Mouse (Mus musculus) heart, postnatal 14 days (tissue): Measurements from ENCODE around the gene D630045J12Rik. TPM values are rescaled to one million over a fixed set of nuclear protein-coding genes. Genes with fewer than 3 reads are reported as not detected.

Source experiments
- DNase-seq, 2 experiments: peaks; one replicate each; pipeline ENCODE4 v3.0.0; 2021 to 2022
- intact Hi-C: fragments of 180-260 bp; cut with DNase I; formaldehyde crosslinking; loops from one replicate; pipeline ENCODE4 v1.15.1; 2025
- total RNA-seq, 2 experiments: library from RNA; stranded (reverse); gene quantifications; 2 replicates each; pipeline ENCODE4 v1.2.3; 2021

D630045J12Rik gene
- total RNA-seq, 2 experiments from 2014 or later, result 1.7 TPM

DNA sequence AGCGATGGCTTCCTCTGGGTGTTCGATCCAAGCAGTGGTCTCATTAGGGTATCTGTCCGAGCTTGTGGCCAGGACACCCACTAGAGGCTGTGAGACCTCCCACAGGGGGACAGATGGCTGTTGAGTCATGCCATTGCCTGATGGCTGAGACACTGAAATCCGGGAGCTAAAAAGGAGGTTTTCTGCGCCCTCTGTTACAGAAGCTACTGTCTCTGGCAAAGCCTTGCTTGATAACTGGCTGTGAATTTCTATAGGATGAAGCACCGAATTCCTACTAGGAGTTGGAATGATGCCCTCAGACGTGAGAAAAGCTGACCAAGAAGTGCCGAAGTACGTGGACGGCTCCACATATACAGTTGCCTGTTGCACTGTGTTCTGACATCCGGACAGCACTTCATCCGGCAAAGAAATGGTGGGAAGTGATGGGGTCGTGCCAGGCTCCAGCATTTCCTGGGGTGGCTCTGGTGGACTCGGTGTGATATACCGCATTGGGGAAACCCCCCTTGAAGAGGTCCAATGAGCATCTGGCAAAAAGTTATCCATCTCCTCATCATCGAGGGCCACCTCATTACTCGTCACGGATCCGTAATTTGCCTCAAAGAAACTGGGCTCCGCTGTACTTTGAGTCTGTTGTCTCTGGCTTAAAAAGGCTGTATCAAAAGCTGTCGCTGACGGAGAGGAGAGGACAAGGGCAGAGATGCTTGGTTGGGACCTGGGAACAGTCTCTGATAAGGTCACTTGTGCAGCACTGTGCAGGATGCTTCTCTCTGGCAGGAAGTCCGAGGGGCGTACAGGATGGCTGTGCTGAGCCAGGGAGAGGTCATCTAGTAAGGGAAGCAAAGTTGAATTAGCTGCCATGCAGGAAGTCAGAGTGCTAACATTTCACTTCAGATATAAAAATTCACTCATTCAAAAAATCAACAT is 57.3 kb downstream of the D630045J12Rik start:
- intact Hi-C loops, result no loop called here
- DNase-seq, result no peak

DNA sequence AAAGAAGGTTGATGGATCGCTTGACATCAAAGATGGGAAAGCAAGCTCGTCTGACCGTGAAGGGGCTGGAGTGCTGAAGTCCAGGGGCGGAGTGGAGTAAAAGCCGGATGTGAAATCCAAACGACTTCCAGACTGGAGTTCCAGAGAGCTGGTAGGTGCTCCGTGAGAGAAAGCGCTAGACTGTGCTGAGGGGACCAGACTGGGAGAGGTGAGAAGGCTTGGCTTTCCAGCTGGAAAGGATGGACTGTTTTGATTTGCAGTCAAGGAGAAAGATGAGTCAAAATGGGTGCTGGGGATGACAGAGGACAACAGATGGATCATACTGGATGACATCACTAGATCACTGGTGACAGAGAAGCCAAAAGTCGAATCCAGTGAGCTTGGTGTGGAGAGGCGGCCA is 58.5 kb downstream of the D630045J12Rik start:
- DNase-seq, result no peak
- intact Hi-C loops, result no loop called here

DNA sequence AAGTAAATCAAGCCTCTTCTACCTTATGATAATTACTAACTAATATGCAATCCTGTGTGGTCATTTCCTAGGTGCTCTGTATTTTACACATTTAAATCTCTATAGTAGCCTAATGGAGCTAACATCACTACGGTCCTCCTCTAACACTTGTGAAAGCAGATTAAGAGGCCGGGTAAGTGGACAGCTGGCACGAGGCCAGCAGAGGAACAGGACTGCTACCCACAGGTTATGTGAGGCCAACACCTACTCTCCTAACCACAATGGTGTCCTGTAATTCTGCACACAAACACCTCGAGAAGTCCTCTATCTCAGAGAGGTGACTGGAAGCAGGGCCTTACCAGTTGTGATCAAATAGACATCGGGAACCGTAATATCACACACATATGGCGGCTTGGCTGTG is 59.8 kb downstream of the D630045J12Rik start:
- no peak for DNase-seq
- intact Hi-C loops, result no loop called here

DNA sequence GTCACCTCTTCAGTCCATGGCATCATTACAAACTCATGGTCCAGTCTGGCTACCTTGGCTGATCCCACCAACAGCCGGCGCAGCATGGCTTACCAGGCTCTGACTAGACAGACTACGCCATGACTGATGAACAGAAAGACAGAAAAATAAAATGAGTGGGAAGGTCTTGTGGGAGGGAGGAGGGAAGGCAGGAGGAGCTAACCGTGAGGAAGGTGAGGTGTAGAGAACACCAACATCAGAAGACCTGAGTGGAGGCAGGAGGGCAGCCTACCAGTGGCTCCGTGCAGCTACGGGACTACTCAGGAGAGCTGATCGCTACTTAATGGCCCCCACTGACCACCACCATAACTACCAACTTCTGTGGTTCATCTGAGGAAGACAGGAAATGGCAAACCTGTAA is 60.9 kb downstream of the D630045J12Rik start:
- no peak for DNase-seq
- intact Hi-C loops, result no loop called here

DNA sequence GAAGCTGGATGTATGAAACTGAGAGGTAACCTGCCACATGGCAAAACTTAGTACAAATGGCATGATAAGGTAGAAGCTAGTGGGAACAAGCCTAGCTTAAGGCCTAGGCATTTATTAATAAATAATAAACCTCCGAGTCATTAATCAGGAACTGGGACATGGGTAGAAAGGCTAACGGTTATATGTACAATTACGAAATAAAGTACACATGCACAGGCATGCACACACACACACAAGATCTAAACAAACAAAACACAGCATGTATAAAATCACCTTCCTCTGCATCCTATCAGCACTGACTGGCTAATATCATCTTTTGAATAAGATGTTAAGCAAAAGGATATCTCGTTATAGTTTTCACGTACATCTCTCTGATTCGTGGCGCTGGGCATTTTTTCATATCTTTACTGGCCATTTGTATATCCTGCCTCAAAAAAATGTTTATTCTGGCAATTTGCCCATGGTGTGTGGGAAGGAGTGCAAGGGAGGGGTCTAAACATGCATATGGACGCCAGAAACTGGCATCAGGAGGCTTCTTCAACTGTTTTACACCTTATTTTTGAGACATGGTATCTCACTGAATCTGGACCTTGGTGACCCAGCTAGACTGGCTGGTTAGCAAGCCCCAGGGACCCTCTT is 67.4 kb downstream of the D630045J12Rik start:
- intact Hi-C loops, result no loop called here
- DNase-seq, result no peak

DNA sequence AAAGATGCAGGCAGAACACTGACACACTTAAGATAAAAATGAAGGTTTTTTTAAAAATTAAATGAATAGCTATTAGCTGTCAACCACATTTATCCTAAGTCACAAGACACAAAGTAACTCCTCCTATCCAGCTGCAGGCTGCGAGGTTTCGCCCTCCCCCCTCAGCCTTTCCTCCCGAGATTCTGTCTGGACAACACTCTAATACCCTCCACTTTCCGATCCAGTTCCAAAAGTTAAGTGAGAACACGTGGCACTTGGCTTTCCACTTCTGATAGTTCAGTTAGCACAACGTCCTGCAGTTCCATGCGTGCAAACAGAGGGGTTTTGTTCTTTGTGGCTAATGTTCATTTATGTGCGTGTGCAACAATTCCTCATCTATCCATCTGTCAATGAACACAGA is 69.0 kb downstream of the D630045J12Rik start:
- no peak for DNase-seq
- intact Hi-C loops, result no loop called here

DNA sequence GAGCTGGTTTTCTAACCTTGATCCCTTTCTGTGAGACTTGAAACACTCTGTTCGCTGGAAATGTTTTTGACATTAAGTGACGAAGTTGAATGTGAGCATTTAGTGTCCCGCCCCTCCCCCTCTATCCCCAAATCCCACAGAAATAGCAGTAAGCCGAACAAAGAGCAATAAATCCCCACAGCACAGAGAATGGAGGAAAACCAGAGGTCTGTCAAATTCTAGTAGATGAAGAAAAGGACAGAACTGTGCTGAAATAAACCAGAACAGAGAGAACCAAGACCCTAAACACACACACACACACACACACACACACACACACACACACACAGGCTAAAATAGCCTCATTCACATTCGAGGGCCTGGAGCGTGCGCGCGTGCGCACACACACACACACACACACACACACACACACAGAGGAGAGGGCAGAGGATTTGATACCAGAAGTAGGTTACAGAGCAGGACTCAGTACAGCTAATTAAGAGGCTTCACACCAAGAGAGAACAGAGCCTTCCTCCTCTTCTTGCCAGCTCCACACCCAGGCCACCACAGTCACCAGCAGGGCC is 72.0 kb downstream of the D630045J12Rik start:
- no peak for DNase-seq
- intact Hi-C loops, result no loop called here

DNA sequence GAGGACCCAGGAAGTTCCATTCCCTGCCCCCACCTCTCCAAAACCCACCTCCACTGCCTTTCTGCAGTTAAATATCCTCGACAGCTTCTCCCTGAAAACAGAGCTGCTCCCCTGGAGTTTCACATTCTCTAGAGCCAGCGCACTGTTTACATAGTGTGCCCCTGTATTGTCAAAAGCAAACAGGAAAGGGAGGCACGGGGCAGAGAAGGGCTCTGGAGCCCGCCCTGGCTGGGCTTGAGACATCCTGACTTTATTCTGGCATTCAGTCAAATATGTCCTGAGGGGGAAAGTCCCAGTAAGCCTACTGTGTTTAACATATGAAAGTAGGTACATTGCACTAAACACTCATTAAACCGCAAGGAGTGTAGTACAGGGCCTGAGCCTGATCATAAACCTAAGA is 73.1 kb downstream of the D630045J12Rik start:
- no peak for DNase-seq
- intact Hi-C loops, result no loop called here

DNA sequence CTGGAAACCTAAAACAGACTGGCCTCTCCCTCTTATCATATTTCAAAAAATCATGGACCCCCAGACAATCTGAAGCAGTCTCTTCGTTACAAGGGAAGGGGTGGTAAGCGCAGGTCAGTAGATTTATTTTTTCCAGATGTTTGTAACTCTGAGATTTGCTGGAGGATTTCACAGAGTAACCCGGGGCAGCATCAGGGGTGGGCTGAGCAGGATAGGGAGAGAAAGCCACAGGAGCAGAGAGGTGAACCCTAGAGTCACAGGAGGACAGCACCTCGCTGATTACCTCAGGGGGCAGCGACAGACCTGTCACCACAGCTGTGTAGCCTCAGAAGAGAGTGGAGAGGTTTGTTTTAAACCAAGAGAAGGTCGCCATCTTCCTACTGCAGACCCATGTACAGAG is 88.4 kb downstream of the D630045J12Rik start:
- intact Hi-C loops, result no loop called here
- DNase-seq, result no peak

DNA sequence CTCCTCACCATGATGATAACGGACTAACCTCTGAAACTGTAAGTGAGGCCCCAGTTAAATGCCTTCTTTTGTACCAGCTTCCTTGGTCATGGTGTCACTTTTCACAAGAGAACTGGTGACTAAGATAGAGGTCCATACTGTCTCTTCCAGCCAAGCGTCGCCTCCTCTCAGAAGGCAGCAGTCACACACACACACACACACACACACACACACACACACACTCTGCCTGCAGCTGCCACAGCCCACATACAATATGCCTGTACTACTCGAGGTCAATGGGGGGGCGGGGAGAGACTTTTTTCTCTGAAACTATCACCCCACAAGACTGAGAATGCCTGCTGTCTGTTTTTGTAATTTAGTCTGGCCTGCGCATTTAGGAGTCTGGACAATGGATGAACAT is 89.1 kb downstream of the D630045J12Rik start:
- no peak for DNase-seq
- intact Hi-C loops, result no loop called here

DNA sequence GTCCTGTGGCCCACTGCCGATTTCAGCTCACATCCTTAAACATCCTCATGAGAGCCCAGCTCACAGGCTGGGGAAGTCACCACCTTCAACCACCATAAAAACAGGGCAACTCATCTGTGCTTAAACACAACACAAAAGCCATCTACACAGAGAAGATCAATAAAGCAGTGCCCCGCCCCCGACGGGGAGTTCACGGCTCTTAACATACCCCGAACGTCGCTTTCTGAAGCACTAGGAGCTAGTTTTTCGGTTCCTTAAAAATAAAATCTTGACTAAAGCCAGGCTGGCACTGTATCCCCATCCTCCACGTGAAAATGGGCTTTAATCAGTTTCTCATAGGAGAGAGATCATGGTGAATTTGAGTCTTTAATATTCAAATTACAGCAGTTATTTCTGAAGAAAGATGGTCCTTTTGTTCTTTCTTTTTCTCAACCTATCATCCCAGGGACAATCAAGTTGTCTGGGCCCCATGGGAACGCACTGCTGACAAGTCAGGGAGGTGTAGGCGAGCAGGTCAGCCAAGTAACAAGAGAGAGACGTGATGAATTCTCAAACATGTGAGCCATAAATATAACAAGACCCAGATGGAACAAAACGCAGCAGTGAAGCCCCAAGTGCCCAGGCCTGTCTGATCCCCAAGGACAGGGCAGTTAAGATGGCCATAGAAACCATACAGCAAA is 90.8 kb downstream of the D630045J12Rik start:
- DNase-seq, result no peak
- intact Hi-C loops, result no loop called here

DNA sequence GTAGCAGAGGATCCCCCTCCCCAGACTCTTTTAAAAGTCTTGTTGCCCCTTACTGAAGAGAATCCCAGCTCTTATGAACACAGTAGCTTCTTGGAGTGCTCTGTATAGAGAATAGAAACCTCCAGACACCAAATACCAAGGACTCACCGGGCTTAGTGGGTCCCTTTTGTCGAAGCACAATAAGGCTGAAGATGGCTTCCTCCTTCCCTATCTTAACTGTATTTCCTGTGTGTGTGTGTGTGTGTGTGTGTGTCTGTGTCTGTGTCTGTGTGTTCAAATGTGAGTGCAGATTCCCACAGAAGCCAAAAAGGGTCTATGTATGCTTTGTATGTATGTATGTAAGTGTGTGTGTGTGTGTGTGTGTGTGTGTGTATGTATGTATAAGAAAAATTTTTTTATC is 93.3 kb downstream of the D630045J12Rik start:
- no peak for DNase-seq
- intact Hi-C loops, result loop anchor here (2.0 kb wide), 3 partner anchors 94 to 166 kb away; partner anchors contain the start of genes D630045J12Rik and Zc3hav1l

DNA sequence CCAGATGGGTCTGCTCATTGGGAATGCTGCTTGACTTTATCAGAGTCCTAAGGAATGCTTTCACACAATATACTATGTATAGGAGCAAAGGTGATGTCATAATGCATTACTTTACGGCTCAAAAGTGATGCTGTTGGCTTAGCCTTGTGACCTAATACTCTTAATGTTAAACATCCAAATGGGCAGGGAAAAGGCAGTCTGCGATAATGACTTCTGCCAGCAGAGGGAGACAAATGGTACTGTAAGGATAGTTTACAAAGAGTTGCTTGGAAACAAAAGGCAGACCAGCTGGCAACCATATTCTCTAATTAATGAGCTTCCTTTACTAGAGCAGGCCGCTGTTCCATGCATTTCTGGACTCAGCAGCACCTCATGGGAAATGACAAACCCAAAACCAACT is 93.7 kb downstream of the D630045J12Rik start:
- peak; percentile 83 to 94 for DNase-seq
- intact Hi-C loops, result loop anchor here (2.0 kb wide), 3 partner anchors 95 to 167 kb away; partner anchors contain the start of genes D630045J12Rik and Zc3hav1l

DNA sequence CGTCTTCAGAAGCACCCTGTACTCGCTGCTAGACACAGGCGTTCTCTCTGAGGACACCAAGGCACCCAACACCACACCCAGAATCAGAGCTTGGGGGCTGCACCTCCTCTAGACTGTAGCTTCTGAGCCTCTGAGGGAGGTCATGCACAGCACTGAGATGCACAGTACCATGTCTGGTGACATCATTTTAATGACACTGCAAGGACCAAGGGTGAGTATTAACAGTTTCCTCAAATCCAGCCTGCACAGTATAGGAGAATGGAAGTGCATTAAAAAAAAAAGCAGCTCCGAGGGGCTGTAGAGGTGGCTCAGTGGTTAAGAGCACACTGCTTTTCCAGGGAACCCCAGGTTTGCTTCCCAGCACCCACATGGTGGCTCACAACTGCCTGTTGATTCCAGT is 94.2 kb downstream of the D630045J12Rik start:
- intact Hi-C loops, result loop anchor here (10.0 kb wide), 1 partner anchor 145 kb away; no protein-coding TSS in a partner anchor
- DNase-seq, result no peak

DNA sequence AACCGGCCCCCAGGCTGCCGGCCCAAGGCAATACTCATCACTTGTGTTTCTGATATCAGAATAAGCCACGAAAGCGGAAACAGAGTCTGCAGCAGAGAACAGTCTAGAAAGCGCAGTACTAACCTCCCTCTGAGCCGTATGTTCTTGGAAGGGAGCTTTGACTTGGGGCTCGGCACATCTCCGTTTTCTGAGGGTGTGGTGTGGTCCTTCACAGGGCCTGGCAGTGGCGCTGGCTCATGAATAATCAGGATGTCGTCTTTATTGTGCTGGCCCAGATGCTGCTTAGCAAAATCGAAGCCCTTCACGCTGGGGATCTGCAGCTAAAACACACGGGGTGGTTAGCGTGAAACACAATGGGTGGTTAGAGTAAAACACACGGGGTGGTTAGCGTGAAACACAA is 95.9 kb downstream of the D630045J12Rik start:
- intact Hi-C loops, result loop anchor here (10.0 kb wide), 1 partner anchor 143 kb away; no protein-coding TSS in a partner anchor
- DNase-seq, result no peak

DNA sequence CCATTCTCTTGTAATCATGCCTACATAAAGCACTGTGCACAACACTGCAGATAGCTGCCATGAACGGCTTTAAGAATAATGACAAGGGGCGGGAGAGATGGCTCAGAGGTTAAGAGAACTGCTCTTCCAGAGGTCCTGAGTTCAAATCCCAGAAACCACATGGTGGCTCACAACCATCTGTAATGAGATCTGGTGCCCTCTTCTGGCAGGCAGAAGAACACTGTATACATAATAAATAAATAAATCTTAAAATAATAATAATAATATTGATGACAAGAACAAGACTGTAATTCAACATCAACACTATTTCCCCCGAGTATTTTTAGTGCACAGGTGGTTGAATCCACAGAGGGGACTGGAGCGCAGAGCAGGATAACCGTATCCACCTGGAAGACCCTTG is 97.6 kb downstream of the D630045J12Rik start:
- intact Hi-C loops, result loop anchor here (10.0 kb wide), 1 partner anchor 141 kb away; no protein-coding TSS in a partner anchor

DNA sequence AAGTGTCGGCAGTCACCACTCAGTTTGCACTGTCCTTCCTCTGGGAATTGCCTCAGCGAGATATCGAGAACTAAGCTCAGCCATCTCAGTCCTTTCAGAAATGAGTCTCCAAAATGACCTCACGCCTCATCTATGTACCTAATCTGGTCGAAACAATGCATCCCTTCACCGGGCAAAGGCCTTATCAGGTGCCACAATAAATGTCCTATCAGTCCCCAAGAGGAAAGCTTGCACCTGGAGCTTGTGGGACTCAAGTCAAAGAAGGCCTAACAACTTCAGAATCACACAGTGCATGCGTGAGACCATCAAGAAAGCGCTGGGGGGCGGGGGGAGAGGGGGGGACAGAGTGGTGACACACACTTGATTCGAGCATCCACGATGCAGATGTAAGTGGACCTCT is 101.5 kb downstream of the D630045J12Rik start:
- intact Hi-C loops, result loop anchor here (10.0 kb wide), 1 partner anchor 138 kb away; no protein-coding TSS in a partner anchor
- DNase-seq, result no peak

More for the DNA sequence above, 97.6 kb downstream of the D630045J12Rik start:
- no peak for DNase-seq

DNA sequence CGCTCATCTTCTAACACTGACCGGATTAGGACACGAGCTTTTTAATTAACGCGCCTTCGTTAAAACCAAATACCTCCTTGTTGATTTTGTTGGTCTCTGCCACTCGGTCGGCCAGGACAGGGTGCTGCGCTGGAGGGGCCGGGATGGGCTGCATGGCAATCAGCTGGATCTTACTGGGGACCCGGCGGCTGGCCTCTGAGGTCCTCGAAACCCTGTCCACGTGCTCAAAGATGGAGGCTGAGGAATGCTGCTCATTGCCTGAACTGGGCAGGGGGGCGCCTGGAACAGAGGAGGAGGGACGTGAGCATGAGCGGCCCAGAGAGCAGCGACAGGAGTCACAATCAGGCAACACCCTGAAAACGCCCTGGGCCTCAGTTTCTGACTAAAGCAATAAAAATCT is 104.3 kb downstream of the D630045J12Rik start:
- intact Hi-C loops, result no loop called here
- DNase-seq, result no peak

DNA sequence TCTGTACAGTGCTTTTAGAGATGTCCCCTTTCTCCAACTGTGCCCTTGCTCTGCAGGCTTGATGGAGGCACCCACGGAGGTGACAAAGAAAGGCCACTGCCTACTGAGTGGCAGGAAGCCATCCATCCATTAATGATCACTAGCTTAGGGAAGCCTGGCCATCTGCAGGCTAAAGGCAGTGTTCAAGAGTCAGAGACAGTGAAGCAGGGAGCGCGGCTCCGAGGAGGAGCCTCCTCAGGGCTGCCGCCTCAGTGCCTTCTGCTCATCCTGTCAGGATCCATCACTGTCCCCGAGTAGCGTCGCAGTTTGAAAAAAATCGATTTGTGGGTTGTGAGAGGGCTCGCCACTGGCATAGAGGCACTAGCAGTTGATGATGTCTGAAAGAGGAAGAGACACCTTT is 105.2 kb downstream of the D630045J12Rik start:
- DNase-seq, result no peak
- intact Hi-C loops, result no loop called here

DNA sequence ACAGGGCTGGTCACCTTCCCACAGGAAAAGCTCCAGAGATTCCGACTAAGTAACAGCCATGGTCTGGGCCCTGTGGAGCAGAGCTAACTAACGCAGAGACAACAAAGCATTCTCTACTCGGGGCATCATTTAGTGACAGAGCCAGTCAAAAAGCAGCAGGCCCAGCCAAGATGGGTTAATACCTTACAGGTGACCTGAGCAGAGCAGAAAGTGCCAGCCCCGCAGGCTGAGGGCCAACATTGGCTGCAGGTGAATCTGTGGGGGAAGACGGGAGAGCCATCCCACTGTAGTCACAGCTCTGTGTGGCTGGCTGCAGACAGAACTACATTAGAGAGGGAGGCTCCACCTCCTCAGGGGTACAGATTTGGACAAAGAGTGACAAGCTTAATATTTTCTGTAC is 106.5 kb downstream of the D630045J12Rik start:
- intact Hi-C loops, result no loop called here
- DNase-seq, result no peak
